Mouse (Mus musculus) layer of hippocampus, adult 9-10 months (tissue): ENCODE measurements around the gene Sez6l2.

ENCODE experiments used
- DNase-seq: peaks from one replicate; pipeline ENCODE4 v3.0.0; 2022; ENCODE audit warnings: low spot score

The Sez6l2 gene

GRCm38 (mm10) chr7:126961095-126961494, 10.7 kb downstream of the Sez6l2 start:
- DNase-seq = no peak

GRCm38 (mm10) chr7:126961965-126962364, 11.6 kb downstream of the Sez6l2 start:
- no peak for DNase-seq

GRCm38 (mm10) chr7:126963548-126964286, 13.4 kb downstream of the Sez6l2 start:
- no peak for DNase-seq

- no peak for DNase-seq
Measured at GRCm38 (mm10) chr7:126965568-126965967, 15.2 kb downstream of the Sez6l2 start.

GRCm38 (mm10) chr7:126967361-126967760, 17.0 kb downstream of the Sez6l2 start:
- no peak for DNase-seq

- no peak for DNase-seq
Measured at GRCm38 (mm10) chr7:126975493-126975892, 25.1 kb downstream of the Sez6l2 start.

GRCm38 (mm10) chr7:126975893-126975949, 25.4 kb downstream of the Sez6l2 start, which contains the start of gene Cdipt:
Gene Cdipt (plus strand): TSS chr7:126975914.
- DNase-seq = no peak

- peak; percentile 85 for DNase-seq
Measured at GRCm38 (mm10) chr7:126975950-126976866, 25.8 kb downstream of the Sez6l2 start, which contains the start of gene Cdiptos. Gene Cdiptos (minus strand): TSS chr7:126976098.

GRCm38 (mm10) chr7:126976878-126977459, 26.6 kb downstream of the Sez6l2 start:
- no peak for DNase-seq

GRCm38 (mm10) chr7:126978841-126979240, 28.5 kb downstream of the Sez6l2 start:
- DNase-seq = no peak

- DNase-seq = no peak
Measured at GRCm38 (mm10) chr7:126981601-126982000, 31.2 kb downstream of the Sez6l2 start.

GRCm38 (mm10) chr7:126982054-126982453, 31.7 kb downstream of the Sez6l2 start:
- no peak for DNase-seq

- no peak for DNase-seq
Measured at GRCm38 (mm10) chr7:126983113-126983512, 32.8 kb downstream of the Sez6l2 start.

GRCm38 (mm10) chr7:126984667-126985444, 34.5 kb downstream of the Sez6l2 start:
- no peak for DNase-seq

GRCm38 (mm10) chr7:126986319-126986718, 36.0 kb downstream of the Sez6l2 start:
- DNase-seq = no peak

GRCm38 (mm10) chr7:126988816-126989215, 38.5 kb downstream of the Sez6l2 start:
- DNase-seq = no peak

- no peak for DNase-seq
Measured at GRCm38 (mm10) chr7:126996449-126996848, 46.1 kb downstream of the Sez6l2 start.

GRCm38 (mm10) chr7:126999568-126999967, 49.2 kb downstream of the Sez6l2 start:
- DNase-seq = no peak

- DNase-seq = no peak
Measured at GRCm38 (mm10) chr7:127003620-127004019, 53.3 kb downstream of the Sez6l2 start.

- DNase-seq = no peak
Measured at GRCm38 (mm10) chr7:127004122-127004875, 53.9 kb downstream of the Sez6l2 start.

- no peak for DNase-seq
Measured at GRCm38 (mm10) chr7:127007313-127008024, 57.1 kb downstream of the Sez6l2 start.
